Mouse (Mus musculus): ENCODE measurements around the gene Cog7. TPM values are rescaled to one million over a fixed set of nuclear protein-coding genes. Genes with fewer than 3 reads are reported as not detected.
A peak's percentile ranks its signal among the peaks of the same experiment; 100 is the strongest.

Gene Cog7
- polyA plus RNA-seq, 1 experiment: 15.2 TPM

DNA sequence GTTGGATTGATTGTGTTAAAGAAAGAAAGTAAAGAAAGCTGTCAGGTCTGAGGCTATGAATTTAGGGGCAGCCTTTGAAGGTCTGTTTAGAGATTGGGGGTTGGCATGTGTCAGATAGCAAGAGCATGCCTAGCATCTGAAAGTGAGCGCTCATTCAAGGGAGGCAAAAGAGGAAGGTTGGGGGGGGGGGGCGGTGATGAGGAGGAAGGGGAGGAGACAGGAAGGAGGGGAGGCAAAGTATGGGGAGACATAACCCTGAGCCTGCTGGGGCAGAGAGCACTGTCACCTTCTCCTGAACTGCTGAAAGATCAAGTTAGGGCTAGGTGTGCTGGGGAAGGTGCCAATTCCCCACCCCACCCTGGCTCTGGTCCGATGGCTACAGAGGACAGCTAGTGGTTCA lies 109.9 kb downstream of the Cog7 start:
- TF ChIP-seq USF1 (IDR thresholded peaks at IDR 0.05; ENCODE audit: low read depth) (no peak), MYOD1 (IDR thresholded peaks at IDR 0.05; ENCODE audit: control insufficient read depth in 1 of 3, insufficient read length in 2 of 3, low read depth in 2 of 3) (no peak), MYOG (IDR thresholded peaks at IDR 0.05; ENCODE audit: control insufficient read depth in 1 of 3, insufficient read depth in 1 of 3, insufficient read length in 2 of 3, low read depth in 2 of 3) (no peak), CEBPB (IDR thresholded peaks at IDR 0.05; ENCODE audit: insufficient read depth, poor library complexity, severe bottlenecking) (no peak), REST (IDR thresholded peaks at IDR 0.05; ENCODE audit: insufficient read depth, insufficient read length) (no peak), E2F4 (IDR thresholded peaks at IDR 0.05; ENCODE audit: insufficient read depth) (no peak), TCF3 (IDR thresholded peaks at IDR 0.05; ENCODE audit: insufficient read length, low read depth) (no peak), MAX (IDR thresholded peaks at IDR 0.05; ENCODE audit: low read depth) (no peak), SRF (IDR thresholded peaks at IDR 0.05; ENCODE audit: control insufficient read depth, insufficient read length, low read depth) (no peak), POLR2A (IDR thresholded peaks at IDR 0.05; ENCODE audit: insufficient read length, low read depth) (no peak), TCF12 (IDR thresholded peaks at IDR 0.05; ENCODE audit: insufficient read depth, poor library complexity, severe bottlenecking) (no peak), POLR2AphosphoS2 (IDR thresholded peaks at IDR 0.05; ENCODE audit: insufficient read length, low read depth) (no peak)
- Histone ChIP-seq H3K79me2 (ENCODE audit: control insufficient read depth, insufficient read depth) (no peaks in the 10 kb centered on the region), H3K27me3 (ENCODE audit: control insufficient read depth, insufficient read depth, insufficient read length) (peaks cover 38% of the 10 kb centered on the region), H3K36me3 (ENCODE audit: control insufficient read depth, insufficient read depth) (no peaks in the 10 kb centered on the region), H3K4me3 (no peak overlapping the region), H3K4me2 (ENCODE audit: low read depth) (no peak overlapping the region), H3ac (ENCODE audit: control insufficient read depth, insufficient read length) (no peak overlapping the region)

DNA sequence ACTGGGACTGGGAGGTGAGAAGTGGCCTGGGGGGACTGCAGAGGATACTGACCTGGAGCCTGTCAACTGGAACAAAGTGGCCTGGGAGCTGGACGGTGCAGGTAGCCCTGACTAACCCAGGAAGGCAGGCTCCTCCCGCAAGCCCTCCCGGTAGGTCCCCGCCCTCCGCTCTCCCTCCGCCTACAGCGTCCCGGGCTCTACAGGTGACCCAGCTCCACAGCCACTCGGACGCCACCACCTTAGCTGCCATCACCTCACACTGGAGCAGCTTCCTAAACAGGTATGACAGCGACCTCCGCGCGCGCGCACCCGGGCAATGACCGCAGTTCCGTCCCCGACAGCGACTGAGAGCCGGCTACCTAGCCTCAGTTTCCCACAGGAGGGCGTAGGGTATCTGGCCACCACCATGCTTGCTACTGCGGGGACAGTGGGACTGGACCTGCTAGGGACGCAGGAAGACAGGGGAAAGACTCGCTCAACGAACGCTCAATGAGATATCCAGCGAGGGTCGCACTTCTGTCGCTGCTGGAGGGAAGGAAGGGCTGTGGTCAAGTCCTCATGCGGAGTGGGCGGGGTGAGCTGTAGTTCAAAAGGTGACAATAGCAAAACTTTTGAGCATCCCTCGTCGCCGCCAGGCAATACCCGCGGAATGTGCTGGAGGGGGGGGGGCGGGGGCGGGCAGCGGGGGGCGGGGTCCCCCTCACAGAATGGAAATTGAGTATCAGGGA lies 116.5 kb downstream of the Cog7 start, which contains the start of gene Scnn1b:
TSS of gene Scnn1b (plus strand) at position 181 of the 728 bp plus-strand sequence.
- no peak within 1 kb of the TSS for H3K4me3 ChIP-seq
- peaks cover 29% of the 10 kb centered on the region for H3K27me3 ChIP-seq (ENCODE audit: control insufficient read depth, insufficient read depth, insufficient read length)
- no peaks in the 10 kb centered on the region for H3K36me3 ChIP-seq (ENCODE audit: control insufficient read depth, insufficient read depth)
- H3K79me2 ChIP-seq (ENCODE audit: control insufficient read depth, insufficient read depth): no peaks in the 10 kb centered on the region
- H3ac ChIP-seq (ENCODE audit: control insufficient read depth, insufficient read length): no peak within 1 kb of the TSS
- TF ChIP-seq MYOD1 (IDR thresholded peaks at IDR 0.05; ENCODE audit: control insufficient read depth in 1 of 3, insufficient read length in 2 of 3, low read depth in 2 of 3) (no peak), TCF3 (IDR thresholded peaks at IDR 0.05; ENCODE audit: insufficient read length, low read depth) (no peak), MAX (IDR thresholded peaks at IDR 0.05; ENCODE audit: low read depth) (no peak), CEBPB (IDR thresholded peaks at IDR 0.05; ENCODE audit: insufficient read depth, poor library complexity, severe bottlenecking) (no peak), TCF12 (IDR thresholded peaks at IDR 0.05; ENCODE audit: insufficient read depth, poor library complexity, severe bottlenecking) (no peak), POLR2A (IDR thresholded peaks at IDR 0.05; ENCODE audit: insufficient read length, low read depth) (no peak), POLR2AphosphoS2 (IDR thresholded peaks at IDR 0.05; ENCODE audit: insufficient read length, low read depth) (no peak), SRF (IDR thresholded peaks at IDR 0.05; ENCODE audit: control insufficient read depth, insufficient read length, low read depth) (no peak), MYOG (IDR thresholded peaks at IDR 0.05; ENCODE audit: control insufficient read depth in 1 of 3, insufficient read depth in 1 of 3, insufficient read length in 2 of 3, low read depth in 2 of 3) (no peak), USF1 (IDR thresholded peaks at IDR 0.05; ENCODE audit: low read depth) (no peak), REST (IDR thresholded peaks at IDR 0.05; ENCODE audit: insufficient read depth, insufficient read length) (no peak), E2F4 (IDR thresholded peaks at IDR 0.05; ENCODE audit: insufficient read depth) (no peak)
- no peak within 1 kb of the TSS for H3K4me2 ChIP-seq (ENCODE audit: low read depth)

DNA sequence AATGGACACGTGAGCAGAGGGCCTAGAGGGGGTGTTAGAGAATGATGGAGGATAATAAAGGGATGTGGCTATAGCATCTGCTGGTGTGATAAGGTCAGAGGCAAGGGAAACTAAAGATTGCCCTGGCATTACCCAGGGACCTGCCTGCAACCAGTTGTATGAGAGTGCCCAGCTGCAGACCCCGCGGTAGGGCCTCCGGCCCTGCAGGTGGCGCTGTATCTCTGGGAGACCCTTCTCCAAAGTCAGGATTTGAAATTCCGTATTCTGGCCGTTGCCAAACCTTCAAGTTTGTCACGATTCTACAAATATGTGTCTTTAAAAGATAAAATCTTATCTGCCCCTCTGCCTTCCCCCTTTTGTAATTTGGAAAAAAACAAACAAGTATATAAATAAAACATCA lies 122.6 kb downstream of the Cog7 start:
- Histone ChIP-seq H3K36me3 (ENCODE audit: control insufficient read depth, insufficient read depth) (no peaks in the 10 kb centered on the region), H3K4me3 (no peak overlapping the region), H3K27me3 (ENCODE audit: control insufficient read depth, insufficient read depth, insufficient read length) (peaks cover 8% of the 10 kb centered on the region), H3K4me2 (ENCODE audit: low read depth) (no peak overlapping the region), H3K79me2 (ENCODE audit: control insufficient read depth, insufficient read depth) (no peaks in the 10 kb centered on the region), H3ac (ENCODE audit: control insufficient read depth, insufficient read length) (no peak overlapping the region)
- TF ChIP-seq E2F4 (IDR thresholded peaks at IDR 0.05; ENCODE audit: insufficient read depth): no peak
- TF ChIP-seq TCF3 (IDR thresholded peaks at IDR 0.05; ENCODE audit: insufficient read length, low read depth): no peak
- TF ChIP-seq TCF12 (IDR thresholded peaks at IDR 0.05; ENCODE audit: insufficient read depth, poor library complexity, severe bottlenecking): no peak

DNA sequence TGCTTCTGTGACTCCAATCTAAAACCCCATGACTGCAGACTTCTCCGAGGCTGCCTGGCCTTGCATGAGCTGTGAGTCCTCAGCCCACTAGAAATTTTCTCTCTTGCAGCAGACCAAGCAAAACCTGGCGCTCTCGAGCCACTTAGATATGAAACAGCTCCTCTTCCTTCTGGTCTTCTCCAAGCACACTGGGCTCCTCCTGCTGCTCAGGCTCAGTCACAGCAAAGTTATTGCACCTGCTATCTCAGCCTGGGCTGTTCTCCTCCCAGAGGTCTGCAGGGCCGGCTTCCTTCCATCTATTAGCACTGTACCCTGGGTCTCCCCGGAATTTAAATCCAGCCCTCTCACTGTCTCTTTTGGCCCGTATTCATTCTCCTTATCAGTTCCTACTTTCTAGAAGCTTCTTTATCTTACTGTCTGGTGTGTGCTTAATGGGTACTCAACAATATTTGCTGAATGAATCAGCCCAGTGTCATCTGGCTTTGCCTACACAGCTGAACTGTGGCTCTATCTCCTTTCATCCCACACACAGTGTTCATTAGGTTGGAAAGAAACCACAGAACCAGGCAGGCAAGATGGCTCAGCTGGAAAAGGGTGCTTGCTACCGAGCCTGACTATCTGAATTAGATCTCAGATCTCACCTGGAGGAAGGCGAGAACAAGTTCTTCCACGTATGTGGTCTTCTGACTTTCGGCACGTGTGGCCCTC lies 124.2 kb downstream of the Cog7 start:
- Histone ChIP-seq H3K27me3 (ENCODE audit: control insufficient read depth, insufficient read depth, insufficient read length) (no peaks in the 10 kb centered on the region), H3K4me2 (ENCODE audit: low read depth) (no peak overlapping the region), H3ac (ENCODE audit: control insufficient read depth, insufficient read length) (no peak overlapping the region), H3K4me3 (no peak overlapping the region), H3K79me2 (ENCODE audit: control insufficient read depth, insufficient read depth) (no peaks in the 10 kb centered on the region), H3K36me3 (ENCODE audit: control insufficient read depth, insufficient read depth) (no peaks in the 10 kb centered on the region)
- TF ChIP-seq MYOD1 (IDR thresholded peaks at IDR 0.05; ENCODE audit: control insufficient read depth in 1 of 3, insufficient read length in 2 of 3, low read depth in 2 of 3) (peak in 2 of 3 experiments; percentile 23 to 51), SRF (IDR thresholded peaks at IDR 0.05; ENCODE audit: control insufficient read depth, insufficient read length, low read depth) (no peak)

Data from myocyte (in vitro differentiated cells).